Mouse (Mus musculus) intestine, postnatal 0 days (tissue): ENCODE measurements around the gene Lemd1. TPM values are rescaled to one million over a fixed set of nuclear protein-coding genes. Genes with fewer than 3 reads are reported as not detected.
A peak's percentile ranks its signal among the peaks of the same experiment; 100 is the strongest.

Experiments used
- ATAC-seq: fragments of 200-750 bp; cut with Nextera tagmentation; 2 replicates; pipeline ENCODE4 v1.8.0; 2017; ENCODE audit warnings: mild to moderate bottlenecking, moderate TSS enrichment, moderate library complexity
- H3K27ac ChIP-seq: fragments of 300-500 bp; sonication (generic); 2 replicates; pipeline ENCODE4 v1.5.1; 2014; ENCODE audit warnings: mild to moderate bottlenecking, low read depth, low read length, moderate library complexity
- H3K27me3 ChIP-seq: fragments of 300-500 bp; sonication (generic); replicated peaks from 2 replicates; pipeline ENCODE4 v1.6.1; 2014; ENCODE audit warnings: low read length, mixed read lengths; ENCODE audit not compliant: control insufficient read depth, insufficient read depth
- H3K36me3 ChIP-seq: fragments of 300-500 bp; sonication (generic); 2 replicates; pipeline ENCODE4 v1.6.1; 2014; ENCODE audit warnings: mild to moderate bottlenecking, moderate library complexity; ENCODE audit not compliant: control insufficient read depth, insufficient read depth
- H3K4me1 ChIP-seq: fragments of 300-500 bp; sonication (generic); replicated peaks from 2 replicates; pipeline ENCODE4 v1.6.1; 2014; ENCODE audit warnings: antibody characterized with exemption, low read length, mixed read lengths; ENCODE audit not compliant: control insufficient read depth, insufficient read depth
- H3K4me2 ChIP-seq: fragments of 300-500 bp; sonication (generic); replicated peaks from 2 replicates; pipeline ENCODE4 v1.6.1; 2014; ENCODE audit warnings: low read depth, mild to moderate bottlenecking, moderate library complexity
- H3K4me3 ChIP-seq: fragments of 300-500 bp; sonication (generic); 2 replicates; pipeline ENCODE4 v1.5.1; 2014; ENCODE audit warnings: low read depth, low read length
- H3K9ac ChIP-seq: fragments of 300-500 bp; sonication (generic); 2 replicates; pipeline ENCODE4 v1.6.1; 2014; ENCODE audit warnings: mild to moderate bottlenecking, low read depth, low read length
- H3K9me3 ChIP-seq: fragments of 300-500 bp; sonication (generic); 2 replicates; pipeline ENCODE4 v1.6.1; 2016; ENCODE audit warnings: mixed run types; ENCODE audit not compliant: control insufficient read depth
- CTCF ChIP-seq: sonication (generic); IDR thresholded peaks from 2 replicates; pipeline ENCODE4 v1.5.1; 2016; ENCODE audit warnings: low read depth, mild to moderate bottlenecking, control low read depth, antibody characterized with exemption, moderate library complexity
- WGBS: fragments of 180-500 bp; shearing (Covaris S2); extraction: QIAGEN DNeasy Blood & Tissue Kit; methylation state at CpG from one replicate; pipeline ENCODE4 v1.1.7; 2014; 5-methylcytosine and 5-hydroxymethylcytosine counted together
- polyA plus RNA-seq: library from polyadenylated mRNA; unstranded; fragments of >200 nt; fragmentation: Nextera tagmentation; extraction: Ambion mirVana; gene quantifications from 2 replicates; pipeline ENCODE4 v1.2.1, GENCODE M21; 2015

Lemd1 gene
- polyA plus RNA-seq, 1 experiment from 2014 or later: 0.08 TPM

DNA sequence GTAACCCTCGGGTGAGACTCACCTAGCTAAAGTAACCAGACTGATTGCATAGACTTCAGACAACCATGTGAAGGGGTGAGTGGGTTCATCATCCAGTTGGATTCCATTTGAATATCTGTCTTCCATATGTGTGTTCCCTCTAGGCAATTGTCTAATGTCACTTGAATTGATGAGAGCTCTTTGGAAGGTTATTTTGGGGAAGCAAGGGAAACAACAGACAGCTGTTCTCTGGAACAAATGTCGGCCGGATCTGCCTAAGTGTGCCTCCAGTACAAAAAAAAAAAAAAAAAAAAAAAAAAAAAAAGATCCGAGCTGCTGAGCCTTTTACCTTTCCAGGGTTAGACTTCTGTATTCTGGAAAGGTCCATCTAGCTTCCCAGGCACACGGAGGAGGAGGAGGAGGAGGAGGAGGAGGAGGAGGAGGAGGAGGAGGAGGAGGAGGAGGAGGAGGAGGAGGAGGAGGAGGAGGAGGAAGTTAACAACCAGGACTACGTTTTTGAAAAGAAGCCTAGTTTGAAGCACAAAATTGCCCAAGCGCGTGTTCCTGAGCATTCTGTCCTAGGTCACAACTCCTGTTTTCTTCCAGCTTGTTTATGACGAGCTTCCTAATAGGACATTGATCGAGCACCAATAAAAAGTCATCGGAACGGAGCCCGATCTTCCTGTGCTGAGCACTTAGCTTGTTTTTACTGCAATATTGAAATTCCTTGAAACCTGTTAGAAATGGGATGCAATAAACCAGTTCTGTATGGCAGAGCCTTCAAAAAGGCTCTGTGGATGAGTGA is 35.3 kb downstream of the Lemd1 start:
- Histone ChIP-seq H3K27me3 (no peaks in the 10 kb centered on the region), H3K9ac (no peak overlapping the region), H3K4me3 (no peak overlapping the region), H3K4me1 (no peaks in the 10 kb centered on the region), H3K4me2 (no peak overlapping the region), H3K9me3 (no peaks in the 10 kb centered on the region), H3K27ac (no peak overlapping the region), H3K36me3 (no peaks in the 10 kb centered on the region)
- 65% methylated on average over 13 of the region's 13 CpGs for whole genome bisulfite sequencing
- no peak for TF ChIP-seq CTCF
- no peak for ATAC-seq

DNA sequence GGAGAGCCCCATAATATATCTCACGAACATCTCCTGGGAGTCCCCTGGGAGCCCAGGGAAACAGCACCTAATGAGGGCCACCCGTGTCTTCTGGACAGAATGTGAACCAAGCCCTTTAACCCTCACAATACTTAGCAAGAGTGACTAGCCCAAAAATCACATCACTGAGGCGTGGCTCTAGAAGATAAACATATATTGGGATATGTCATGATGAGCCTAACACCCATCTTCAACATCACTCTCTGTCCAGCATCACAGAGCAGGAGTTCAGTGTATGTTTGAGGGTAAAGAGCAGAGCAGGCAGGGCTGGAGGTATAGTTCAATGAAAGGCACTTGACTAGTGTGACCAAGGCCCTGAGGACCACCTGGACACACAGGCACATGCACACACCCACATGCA is 38.4 kb downstream of the Lemd1 start, which contains the start of gene Gm10188:
TSS of gene Gm10188 (minus strand) at position 101 of the 400 bp plus-strand sequence.
- H3K27me3 ChIP-seq: peaks cover 5% of the 10 kb centered on the region; the same call in 1 of the 2 replicates
- H3K27ac ChIP-seq: no peak within 1 kb of the TSS
- ATAC-seq: no peak
- no peak within 1 kb of the TSS for H3K4me3 ChIP-seq
- H3K9ac ChIP-seq: no peak within 1 kb of the TSS
- no peaks in the 10 kb centered on the region for H3K4me1 ChIP-seq
- no peaks in the 10 kb centered on the region for H3K9me3 ChIP-seq
- no peaks in the 10 kb centered on the region for H3K36me3 ChIP-seq
- H3K4me2 ChIP-seq: no peak within 1 kb of the TSS
- whole genome bisulfite sequencing: 88% methylated on average over 3 of the region's 3 CpGs
- TF ChIP-seq CTCF: no peak

DNA sequence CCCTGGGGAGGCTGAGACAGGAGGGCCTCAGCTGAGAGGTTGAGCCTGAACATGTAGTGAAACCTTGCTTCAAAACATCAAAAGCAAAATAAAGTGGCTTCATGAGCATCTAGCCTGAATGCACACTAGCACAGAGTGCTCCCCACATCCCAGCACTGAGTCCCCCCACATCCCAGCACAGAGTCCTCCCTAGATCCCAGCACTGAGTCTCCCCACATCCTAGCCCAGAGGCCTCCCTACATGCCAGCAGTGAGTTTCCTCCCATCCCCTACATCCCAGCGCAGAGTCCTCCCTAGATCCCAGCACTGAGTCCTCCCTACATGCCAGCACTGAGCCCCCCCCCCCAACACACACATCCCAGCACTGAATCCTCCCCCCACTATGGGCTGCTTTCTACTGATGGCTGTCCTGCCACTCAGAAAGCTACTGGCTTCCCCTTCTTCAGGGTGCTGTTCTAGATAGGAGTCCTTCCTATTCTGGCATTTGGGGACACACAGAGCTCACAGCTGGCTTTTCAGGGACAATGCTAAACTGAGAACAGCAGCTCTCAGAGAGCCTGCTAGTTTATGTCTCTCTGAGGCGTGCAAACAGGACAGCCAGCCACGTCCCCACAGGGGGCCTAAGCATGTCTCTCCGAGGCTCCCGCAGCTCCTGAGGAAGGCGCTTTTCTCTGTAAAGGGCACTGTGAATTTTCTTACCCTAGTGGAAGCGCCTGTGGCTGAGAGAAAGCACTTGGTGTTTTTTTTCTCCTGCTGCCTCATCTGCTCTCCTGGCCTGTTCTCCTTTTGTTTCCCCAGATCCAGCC is 40.4 kb downstream of the Lemd1 start:
- TF ChIP-seq CTCF: no peak
- H3K4me2 ChIP-seq: no peak overlapping the region
- no peak for ATAC-seq
- H3K4me1 ChIP-seq: no peaks in the 10 kb centered on the region
- peaks cover 7% of the 10 kb centered on the region; the same call in 1 of the 2 replicates for H3K27me3 ChIP-seq
- H3K4me3 ChIP-seq: no peak overlapping the region
- no peaks in the 10 kb centered on the region for H3K36me3 ChIP-seq
- H3K9me3 ChIP-seq: no peaks in the 10 kb centered on the region
- WGBS: 56% methylated on average over 7 of the region's 7 CpGs
- no peak overlapping the region for H3K27ac ChIP-seq
- no peak overlapping the region for H3K9ac ChIP-seq

DNA sequence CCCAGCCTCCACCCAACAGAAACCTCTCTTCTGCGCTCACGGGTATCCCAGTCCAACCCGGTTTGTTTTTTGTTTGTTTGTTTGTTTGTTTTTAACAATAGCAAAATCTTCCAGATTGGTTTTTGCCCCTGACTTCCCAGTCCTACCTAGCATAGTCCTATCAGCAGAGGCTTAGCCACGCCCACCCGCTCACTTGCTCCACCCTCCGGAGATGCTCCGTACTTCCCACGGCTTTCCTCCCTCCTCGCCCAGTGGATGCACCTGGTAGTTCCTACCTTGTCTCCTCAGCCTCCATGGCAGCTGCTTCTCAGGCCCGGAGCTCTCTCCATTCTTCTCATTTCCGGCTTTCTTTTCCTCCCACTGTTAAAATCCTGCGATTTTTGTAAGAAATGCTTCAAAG is 42.3 kb downstream of the Lemd1 start:
- H3K9me3 ChIP-seq: no peaks in the 10 kb centered on the region
- H3K4me3 ChIP-seq: no peak overlapping the region
- H3K27ac ChIP-seq: no peak overlapping the region
- no peaks in the 10 kb centered on the region for H3K4me1 ChIP-seq
- H3K4me2 ChIP-seq: no peak overlapping the region
- ATAC-seq: peak; percentile 53; the same call in 1 of the 2 replicates
- no peaks in the 10 kb centered on the region for H3K36me3 ChIP-seq
- H3K9ac ChIP-seq: no peak overlapping the region
- 19% methylated on average over 12 of the region's 12 CpGs for WGBS
- H3K27me3 ChIP-seq: peaks cover 7% of the 10 kb centered on the region; the same call in 1 of the 2 replicates
- peak; percentile 64 for TF ChIP-seq CTCF

DNA sequence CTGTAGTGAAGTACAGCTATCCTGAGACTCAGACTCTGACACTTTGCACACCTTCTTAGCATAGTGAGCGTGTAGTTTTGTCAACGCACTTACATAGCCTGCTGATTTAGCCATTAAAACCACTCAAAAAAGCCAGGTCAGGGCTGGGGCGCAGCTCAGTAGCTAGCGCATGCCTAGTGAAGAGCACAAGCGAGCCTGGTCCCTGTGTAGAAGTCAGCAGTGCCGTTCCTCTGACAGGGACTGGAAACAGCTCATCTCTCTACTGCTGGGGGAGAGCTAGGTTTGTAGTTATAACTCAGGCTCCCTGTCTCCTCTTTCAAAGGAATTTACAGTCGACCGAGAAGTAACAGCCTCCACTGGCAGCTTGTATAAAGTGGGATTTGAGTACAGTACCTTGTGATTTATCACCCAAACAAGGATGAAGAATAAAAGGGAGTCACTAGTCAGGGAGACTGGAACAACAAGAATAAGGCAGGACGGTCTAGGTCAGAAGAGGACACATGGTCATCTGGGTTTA is 43.6 kb downstream of the Lemd1 start:
- Histone ChIP-seq H3K9me3 (no peaks in the 10 kb centered on the region), H3K27me3 (peaks cover 10% of the 10 kb centered on the region; the same call in 1 of the 2 replicates), H3K36me3 (no peaks in the 10 kb centered on the region), H3K4me2 (no peak overlapping the region), H3K4me3 (no peak overlapping the region), H3K27ac (no peak overlapping the region), H3K9ac (no peak overlapping the region), H3K4me1 (no peaks in the 10 kb centered on the region)
- no peak for TF ChIP-seq CTCF
- no peak for ATAC-seq
- whole genome bisulfite sequencing: 55% methylated on average over 9 of the region's 9 CpGs

DNA sequence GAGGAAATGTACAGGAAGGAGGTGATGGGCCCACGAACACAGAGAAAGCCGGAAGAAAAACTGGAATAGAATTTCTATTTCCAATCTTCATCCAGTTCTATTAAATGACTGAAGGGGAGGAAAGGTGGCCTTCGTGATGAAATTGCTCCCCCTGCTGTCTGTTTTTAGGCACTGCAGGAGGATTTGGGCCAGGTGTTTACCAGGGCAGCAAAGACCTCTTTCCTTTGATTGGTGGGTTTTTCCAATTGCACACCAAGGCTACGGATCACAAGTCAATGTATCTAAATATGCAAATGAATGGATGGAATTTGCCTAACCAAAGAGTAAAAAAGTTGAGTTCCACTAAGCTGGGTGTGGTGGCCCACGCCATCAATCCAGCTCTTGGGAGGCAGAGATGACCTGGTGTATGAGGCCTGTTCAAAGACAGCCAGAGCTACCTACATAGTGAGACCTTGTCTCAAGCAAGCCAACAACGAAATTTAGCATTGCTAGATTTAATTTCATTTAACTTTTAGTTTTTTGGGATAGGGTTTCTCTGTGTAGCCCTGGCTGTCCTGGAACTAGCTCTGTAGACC is 46.4 kb downstream of the Lemd1 start:
- Histone ChIP-seq H3K9ac (no peak overlapping the region), H3K4me3 (no peak overlapping the region), H3K4me1 (no peaks in the 10 kb centered on the region), H3K4me2 (no peak overlapping the region), H3K9me3 (no peaks in the 10 kb centered on the region), H3K27ac (no peak overlapping the region), H3K36me3 (no peaks in the 10 kb centered on the region), H3K27me3 (peaks cover 10% of the 10 kb centered on the region; the same call in 1 of the 2 replicates)
- ATAC-seq: no peak
- peak; percentile 90 for TF ChIP-seq CTCF
- WGBS: 17% methylated on average over 6 of the region's 6 CpGs
